7 mouse cellular contexts compared by ENCODE assay signal in the genomic region with DNA sequence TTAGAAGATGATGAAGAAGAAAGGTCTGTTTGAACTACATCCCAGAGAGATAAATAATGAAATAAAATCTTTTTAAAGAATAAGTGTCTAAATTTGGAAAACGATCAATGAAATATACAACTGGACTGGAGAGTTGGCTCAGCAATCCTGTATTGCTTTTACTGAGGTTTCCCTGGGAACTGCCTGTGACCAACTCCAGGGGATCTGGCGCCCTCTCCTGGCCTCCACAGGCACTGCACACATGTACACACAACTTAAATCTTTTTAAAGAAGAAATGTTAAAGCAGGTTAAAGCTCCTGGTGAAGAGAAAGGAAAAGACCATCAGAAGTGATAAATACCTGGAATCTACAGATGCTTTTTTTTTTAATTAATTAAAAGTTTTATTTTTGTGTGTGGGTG. TPM values are rescaled to one million over a fixed set of nuclear protein-coding genes. Genes with fewer than 3 reads are reported as not detected.
DNase-seq lines count a peak whose midpoint lies in the region; ATAC-seq and TF ChIP-seq lines count a peak whose summit lies in the region.

No protein-coding gene starts in this region.

- peak; percentile 91 for ATAC-seq in megakaryocyte, adult 5-6 weeks (ENCODE audit: poor library complexity, severe bottlenecking)

- H3K4me3 ChIP-seq in MEL (ENCODE audit: control insufficient read depth in 1 of 2, insufficient read depth in 1 of 2, low read depth in 2 of 2, low read length in 2 of 2): no peak overlapping the region
- H3K4me3 ChIP-seq in gastrocnemius, adult 2 months: no peak overlapping the region

- peak; percentile 87 to 93 (median 91) for TF ChIP-seq CTCF in MEL (IDR thresholded peaks at IDR 0.05 in 2 of 3, conservative IDR thresholded peaks at IDR 0.05 in 1 of 3; ENCODE audit: control insufficient read depth in 1 of 3, insufficient read depth in 1 of 3, low read depth in 2 of 3, low read length in 3 of 3, poor library complexity in 1 of 3, severe bottlenecking in 1 of 3)
- peak; percentile 100; the same call in 1 of the 2 replicates for TF ChIP-seq CTCF in gastrocnemius, adult 2 months (IDR thresholded peaks at IDR 0.05)

- peaks cover 19 to 55% of the 10 kb centered on the region in 2 experiments for H3K36me3 ChIP-seq in MEL (ENCODE audit: control insufficient read depth in 1 of 2, insufficient read depth in 2 of 2, low read length in 2 of 2)

- no peaks in the 10 kb centered on the region; a peak in 1 of 4 replicates for H3K4me1 ChIP-seq in MEL (ENCODE audit: control insufficient read depth in 1 of 2, insufficient read depth in 2 of 2, low read length in 2 of 2)

- TF ChIP-seq POLR2A in MEL (IDR thresholded peaks at IDR 0.05; ENCODE audit: control insufficient read depth in 1 of 2, insufficient read depth in 1 of 2, low read depth in 1 of 2, low read length in 2 of 2, poor library complexity in 1 of 2): no peak; a peak in 1 of 4 replicates

- H3K27me3 ChIP-seq in MEL (ENCODE audit: control insufficient read depth in 1 of 2, insufficient read depth in 2 of 2, low read length in 2 of 2): no peaks in the 10 kb centered on the region

- H3K9me3 ChIP-seq in MEL (replicated peaks; ENCODE audit: insufficient read depth, low read length): no peaks in the 10 kb centered on the region

- peak; percentile 82 for TF ChIP-seq RAD21 in MEL (IDR thresholded peaks at IDR 0.05; ENCODE audit: low read depth, low read length)

- TF ChIP-seq EP300 in MEL (IDR thresholded peaks at IDR 0.05; ENCODE audit: low read depth in 1 of 2, low read length in 2 of 2): no peak

- H3K9ac ChIP-seq in MEL (ENCODE audit: control insufficient read depth, low read depth, low read length, poor library complexity, severe bottlenecking): no peak overlapping the region

- H3K79me2 ChIP-seq in MEL (ENCODE audit: control insufficient read depth, insufficient read depth, low read length, poor library complexity): peaks cover 5% of the 10 kb centered on the region

- intact Hi-C loops in gastrocnemius, adult 2 months (cut with DNase I): loop anchor here (1.0 to 10.0 kb wide), 2 partner anchors 37 to 138 kb away; a partner anchor contains a TSS

- DNase-seq in CD4-positive, CD25-positive, alpha-beta regulatory T cell, adult 2 months (ENCODE audit: low read depth, low spot score): peak; percentile 83
- DNase-seq in MEL (ENCODE audit: low read depth, low spot score): peak; percentile 83
- peak; percentile 81 for DNase-seq in cerebellum, adult 8-10 months
- peak; percentile 85 for DNase-seq in gastrocnemius, adult 2 months
- DNase-seq in layer of hippocampus, postnatal 10 days (ENCODE audit: low spot score in 2 of 2): peak; percentile 83 to 88
- peak; percentile 61 to 84 for DNase-seq in spleen, adult 18-20 months

- no peak overlapping the region for H3K27ac ChIP-seq in MEL (ENCODE audit: control insufficient read depth, low read depth, low read length)
- H3K27ac ChIP-seq in gastrocnemius, adult 2 months: peak overlapping the region; percentile 59; the same call in 1 of the 2 replicates

TF ChIP-seq in MEL, 35 proteins besides CTCF, POLR2A, EP300 and RAD21:
- TF ChIP-seq JUND (IDR thresholded peaks at IDR 0.05; ENCODE audit: low read depth, low read length) (no peak), ZC3H11A (IDR thresholded peaks at IDR 0.05; ENCODE audit: low read depth, low read length) (peak; percentile 37; the same call in 1 of the 2 replicates), TAL1 (IDR thresholded peaks at IDR 0.05; ENCODE audit: low read length) (no peak), SMC3 (IDR thresholded peaks at IDR 0.05; ENCODE audit: low read depth, low read length) (peak; percentile 73)

RNA-seq across cellular contexts. Expression of a gene that starts 10.2 kb away (rescaled TPM):
- total RNA-seq in MEL (2012; rRNA removed): 167 and 175 TPM in 2 replicates
- polyA plus RNA-seq in MEL (2012; ENCODE audit: insufficient read depth in 1 of 2, insufficient read length in 2 of 2, low read depth in 1 of 2, low replicate concordance in 2 of 2, missing spikeins in 1 of 2): 100 to 1,000 TPM; 216 to 583 TPM
- total RNA-seq in gastrocnemius, adult 2 months (2021): 100 to 1,000 TPM; 273 to 325 TPM
- total RNA-seq in layer of hippocampus, postnatal 10 days (2021): 100 to 1,000 TPM; 342 to 359 TPM
- 36.7 and 38.0 TPM in 2 replicates for total RNA-seq in megakaryocyte, adult 5-6 weeks (2015)
- 47.0 and 68.7 TPM in 2 replicates for total RNA-seq in megakaryocyte, adult 5-6 weeks (2017)
